Mouse (Mus musculus) WW6 (cell line): ENCODE data around the gene Cd248.

Experiments used
- DNase-seq: peaks from one replicate; pipeline ENCODE4 v3.0.0-alpha.2; 2013; ENCODE audit warnings: low read depth, low spot score

Gene Cd248

GRCm38 (mm10) chr19:5052166-5052822 is 15.6 kb upstream of the Cd248 start:
- no peak for DNase-seq

GRCm38 (mm10) chr19:5052853-5053252 is 15.0 kb upstream of the Cd248 start:
- DNase-seq = no peak

GRCm38 (mm10) chr19:5053909-5054308 is 14.0 kb upstream of the Cd248 start:
- DNase-seq = no peak

- DNase-seq = no peak
Measured at GRCm38 (mm10) chr19:5056251-5056650, 11.6 kb upstream of the Cd248 start.

GRCm38 (mm10) chr19:5057876-5058775 is 9.8 kb upstream of the Cd248 start:
- DNase-seq = no peak

- DNase-seq = no peak
Measured at GRCm38 (mm10) chr19:5058801-5059771, 8.8 kb upstream of the Cd248 start.

GRCm38 (mm10) chr19:5060365-5061330 is 7.2 kb upstream of the Cd248 start:
- DNase-seq = no peak

GRCm38 (mm10) chr19:5062041-5062440 is 5.8 kb upstream of the Cd248 start:
- DNase-seq = no peak

- DNase-seq = no peak
Measured at GRCm38 (mm10) chr19:5062446-5062845, 5.4 kb upstream of the Cd248 start.

GRCm38 (mm10) chr19:5065104-5065503 is 2.8 kb upstream of the Cd248 start:
- no peak for DNase-seq

- DNase-seq = no peak
Measured at GRCm38 (mm10) chr19:5067040-5067799, 658 bp upstream of the Cd248 start.

- DNase-seq = no peak
Measured at GRCm38 (mm10) chr19:5068570-5069234, 824 bp downstream of the Cd248 start.

- DNase-seq = no peak
Measured at GRCm38 (mm10) chr19:5069486-5069885, 1.6 kb downstream of the Cd248 start.

GRCm38 (mm10) chr19:5069978-5070377 is 2.1 kb downstream of the Cd248 start:
- no peak for DNase-seq

- no peak for DNase-seq
Measured at GRCm38 (mm10) chr19:5071077-5071476, 3.2 kb downstream of the Cd248 start.

- no peak for DNase-seq
Measured at GRCm38 (mm10) chr19:5071545-5072369, 3.9 kb downstream of the Cd248 start.

- DNase-seq = no peak
Measured at GRCm38 (mm10) chr19:5072389-5073019, 4.6 kb downstream of the Cd248 start.

GRCm38 (mm10) chr19:5073028-5073427 is 5.2 kb downstream of the Cd248 start:
- no peak for DNase-seq
